8 mouse cellular contexts compared by ENCODE assay signal in genomic region chr7:19577141-19577852, GRCm38 (mm10). TPM values are rescaled to one million over a fixed set of nuclear protein-coding genes. Genes with fewer than 3 reads are reported as not detected.
DNase-seq lines count a peak whose midpoint lies in the region; ATAC-seq and TF ChIP-seq lines count a peak whose summit lies in the region.

Gene Zfp296, plus strand, starts transcription at chr7:19577287.
Gene Gemin7, minus strand, starts transcription at chr7:19577595.

- H3K36me3 ChIP-seq in heart, postnatal 0 days (replicated peaks; ENCODE audit: control insufficient read depth, insufficient read depth, low read length), result peaks cover 23% of the 10 kb centered on the region; the same call in 1 of the 2 replicates
- peaks cover 29% of the 10 kb centered on the region for H3K36me3 ChIP-seq in midbrain, embryonic 10.5 days
- no peaks in the 10 kb centered on the region for H3K36me3 ChIP-seq in stomach, postnatal 0 days (ENCODE audit: control insufficient read depth, insufficient read depth, low read length)

- no peak for TF ChIP-seq EP300 in heart, postnatal 0 days (IDR thresholded peaks at IDR 0.05; ENCODE audit: low read depth)
- no peak for TF ChIP-seq EP300 in stomach, postnatal 0 days (optimal IDR thresholded peaks at IDR 0.05)

- H3K4me1 ChIP-seq in heart, postnatal 0 days (ENCODE audit: control insufficient read depth, insufficient read depth), result peaks cover 16% of the 10 kb centered on the region
- H3K4me1 ChIP-seq in midbrain, embryonic 10.5 days, result peaks cover 28% of the 10 kb centered on the region
- H3K4me1 ChIP-seq in stomach, postnatal 0 days (replicated peaks; ENCODE audit: control insufficient read depth, insufficient read depth), result peaks cover 7% of the 10 kb centered on the region

- H3K4me2 ChIP-seq in heart, postnatal 0 days (ENCODE audit: low read depth, low read length), result peak within 1 kb of the TSS; percentile 65
- peak within 1 kb of the TSS; percentile 71 for H3K4me2 ChIP-seq in stomach, postnatal 0 days (replicated peaks; ENCODE audit: low read depth)

- peak within 1 kb of the TSS; percentile 43 for H3K4me3 ChIP-seq in heart, postnatal 0 days (ENCODE audit: low read depth, low read length)
- H3K4me3 ChIP-seq in midbrain, embryonic 10.5 days, result peak within 1 kb of the TSS; percentile 50
- H3K4me3 ChIP-seq in stomach, postnatal 0 days (ENCODE audit: low read depth, low read length), result peak within 1 kb of the TSS; percentile 42

- no peak within 1 kb of the TSS for H3K27ac ChIP-seq in heart, postnatal 0 days (ENCODE audit: low read depth)
- H3K27ac ChIP-seq in midbrain, embryonic 10.5 days (replicated peaks), result no peak within 1 kb of the TSS
- H3K27ac ChIP-seq in stomach, postnatal 0 days (replicated peaks), result peak within 1 kb of the TSS; percentile 30; the same call in 1 of the 2 replicates

- peaks cover 20% of the 10 kb centered on the region for H3K27me3 ChIP-seq in heart, postnatal 0 days (ENCODE audit: control insufficient read depth, insufficient read depth, low read length)
- H3K27me3 ChIP-seq in midbrain, embryonic 10.5 days (ENCODE audit: low read depth, poor library complexity, severe bottlenecking), result peaks cover 69% of the 10 kb centered on the region
- H3K27me3 ChIP-seq in stomach, postnatal 0 days (ENCODE audit: control insufficient read depth, insufficient read depth, low read length), result no peaks in the 10 kb centered on the region

- no peak within 1 kb of the TSS; the same call in 1 of the 2 replicates for H3K9ac ChIP-seq in heart, postnatal 0 days (replicated peaks; ENCODE audit: low read depth, low read length)
- H3K9ac ChIP-seq in stomach, postnatal 0 days (ENCODE audit: low read length), result peak within 1 kb of the TSS; percentile 52

- peak; percentile 68 to 74 for DNase-seq in lung, adult 18-20 months
- no peak for DNase-seq in lung, postnatal 25 days (ENCODE audit: low spot score)
- peak; percentile 71 for DNase-seq in cerebellum, adult 9-11 months
- DNase-seq in heart, postnatal 0 days (ENCODE audit: low spot score), result no peak
- peak; percentile 42 to 63 for DNase-seq in kidney, postnatal 4 days
- peak; percentile 32 for DNase-seq in midbrain, embryonic 10.5 days (ENCODE audit: low spot score)
- DNase-seq in stomach, postnatal 0 days (ENCODE audit: low spot score), result peak; percentile 41
- no peak for DNase-seq in layer of hippocampus, adult 18-20 months (ENCODE audit: low spot score in 2 of 2)

- WGBS in heart, postnatal 0 days, result under 1% methylated on average over 56 of the region's 56 CpGs
- WGBS in midbrain, embryonic 10.5 days, result 2% methylated on average over 56 of the region's 56 CpGs
- WGBS in stomach, postnatal 0 days, result 2% methylated on average over 52 of the region's 56 CpGs

- no peaks in the 10 kb centered on the region for H3K9me3 ChIP-seq in heart, postnatal 0 days (replicated peaks; ENCODE audit: control insufficient read depth, low read length)
- H3K9me3 ChIP-seq in midbrain, embryonic 10.5 days (replicated peaks), result no peaks in the 10 kb centered on the region
- H3K9me3 ChIP-seq in stomach, postnatal 0 days (ENCODE audit: control insufficient read depth, low read length), result no peaks in the 10 kb centered on the region

- no peak for ATAC-seq in heart, postnatal 0 days (ENCODE audit: insufficient read depth, low read depth)
- ATAC-seq in stomach, postnatal 0 days (ENCODE audit: low FRiP score, low TSS enrichment), result no peak

- no peak for TF ChIP-seq CTCF in heart, postnatal 0 days (IDR thresholded peaks at IDR 0.05; ENCODE audit: low read depth)
- TF ChIP-seq CTCF in stomach, postnatal 0 days (IDR thresholded peaks at IDR 0.05; ENCODE audit: low read depth), result no peak

RNA-seq across cellular contexts. Expression of gene Zfp296, which starts in this region (rescaled TPM):
- total RNA-seq in heart, postnatal 0 days (2014; rRNA removed; ENCODE audit: low replicate concordance), result 0.12 and 3.6 TPM in 2 replicates
- 0.12 and 0.15 TPM in 2 replicates for polyA plus RNA-seq in heart, postnatal 0 days (2015; fragmentation: Nextera tagmentation; extraction: Ambion mirVana)
- 0.10 and 0.22 TPM in 2 replicates for polyA plus RNA-seq in midbrain, embryonic 10.5 days (2016; fragmentation: Nextera tagmentation; extraction: Ambion mirVana)
- polyA plus RNA-seq in stomach, postnatal 0 days (2015; fragmentation: Nextera tagmentation; extraction: Ambion mirVana), result 3.7 and 5.0 TPM in 2 replicates
- under 1 TPM; 0.74 to 0.89 TPM for total RNA-seq in layer of hippocampus, adult 18-20 months (2021)

RNA-seq across cellular contexts. Expression of gene Gemin7, which starts in this region (rescaled TPM):
- total RNA-seq in heart, postnatal 0 days (2014; rRNA removed; ENCODE audit: low replicate concordance), result 63.2 and 67.3 TPM in 2 replicates
- 114 and 115 TPM in 2 replicates for polyA plus RNA-seq in heart, postnatal 0 days (2015; fragmentation: Nextera tagmentation; extraction: Ambion mirVana)
- 177 TPM in 2 replicates for polyA plus RNA-seq in midbrain, embryonic 10.5 days (2016; fragmentation: Nextera tagmentation; extraction: Ambion mirVana)
- polyA plus RNA-seq in stomach, postnatal 0 days (2015; fragmentation: Nextera tagmentation; extraction: Ambion mirVana), result 108 and 114 TPM in 2 replicates
- total RNA-seq in layer of hippocampus, adult 18-20 months (2021), result 10 to 100 TPM; 44.4 to 45.6 TPM

Comparison
In these comparisons a context has a peak if more than half of its experiments do, and no peak if none do; other contexts are left out.
1. DNase-seq: peak in lung, adult 18-20 months (2 of 2), cerebellum, adult 9-11 months (single experiment), kidney, postnatal 4 days (2 of 2), midbrain, embryonic 10.5 days (single experiment) and stomach, postnatal 0 days (single experiment); none in lung, postnatal 25 days (single experiment), heart, postnatal 0 days (single experiment) and layer of hippocampus, adult 18-20 months (0 of 2).
2. Peak in every context shown above with its lines, with median percentiles within 50 percentile points of each other: H3K4me3 ChIP-seq.